8 mouse cellular contexts compared by ENCODE assay signal in genomic region chr6:4746036-4746695, GRCm38 (mm10). TPM values are rescaled to one million over a fixed set of nuclear protein-coding genes. Genes with fewer than 3 reads are reported as not detected.
DNase-seq lines count a peak whose midpoint lies in the region; ATAC-seq and TF ChIP-seq lines count a peak whose summit lies in the region.

No protein-coding gene starts in this region.

- no peak for DNase-seq in layer of hippocampus, adult 2 months (ENCODE audit: low spot score in 2 of 2)
- no peak for DNase-seq in layer of hippocampus, adult 9-10 months (ENCODE audit: low spot score)
- DNase-seq in cerebellum, adult 9-11 months: peak; percentile 39
- DNase-seq in retina, embryonic 14.5 days (ENCODE audit: low spot score): peak; percentile 34
- DNase-seq in frontal cortex, postnatal 14 days (ENCODE audit: low spot score in 2 of 2): no peak
- DNase-seq in thymus, postnatal 10 days (ENCODE audit: low spot score in 2 of 2): no peak

- 52% methylated on average over 22 of the region's 22 CpGs for WGBS in heart, embryonic 14.5 days
- WGBS in liver, embryonic 12.5 days (ENCODE audit: insufficient replicate concordance): 45% methylated on average over 22 of the region's 22 CpGs

- H3K9me3 ChIP-seq in heart, embryonic 14.5 days (ENCODE audit: control insufficient read depth, low read length): peaks cover 19% of the 10 kb centered on the region
- peaks cover 22% of the 10 kb centered on the region; the same call in 1 of the 2 replicates for H3K9me3 ChIP-seq in liver, embryonic 12.5 days (replicated peaks)

- H3K27ac ChIP-seq in layer of hippocampus, adult 2 months: peak overlapping the region; percentile 92
- peak overlapping the region; percentile 61 to 68; a peak in 3 of 4 replicates for H3K27ac ChIP-seq in heart, embryonic 14.5 days (replicated peaks in 1 of 2; ENCODE audit: control insufficient read depth in 1 of 2, insufficient read depth in 1 of 2, low read depth in 2 of 2, low read length in 2 of 2)
- 0 out of 2 replicates have a peak overlapping the region, but pooled peaks have one; percentile 2 for H3K27ac ChIP-seq in liver, embryonic 12.5 days

- no peaks in the 10 kb centered on the region for H3K36me3 ChIP-seq in heart, embryonic 14.5 days (ENCODE audit: control insufficient read depth, insufficient read depth, low read length)
- H3K36me3 ChIP-seq in liver, embryonic 12.5 days: no peaks in the 10 kb centered on the region

- peak overlapping the region; percentile 64 for H3K4me2 ChIP-seq in heart, embryonic 14.5 days (ENCODE audit: low read length)
- peak overlapping the region; percentile 69 for H3K4me2 ChIP-seq in liver, embryonic 12.5 days

- TF ChIP-seq CTCF in layer of hippocampus, adult 2 months (conservative IDR thresholded peaks at IDR 0.05): no peak

- H3K27me3 ChIP-seq in heart, embryonic 14.5 days (ENCODE audit: control insufficient read depth, insufficient read depth, low read length): no peaks in the 10 kb centered on the region
- H3K27me3 ChIP-seq in liver, embryonic 12.5 days (replicated peaks): peaks cover 24% of the 10 kb centered on the region

- no peak for ATAC-seq in heart, embryonic 14.5 days (ENCODE audit: insufficient number of reproducible peaks, insufficient read depth, low FRiP score, low read depth)
- no peak for ATAC-seq in liver, embryonic 12.5 days

- H3K4me1 ChIP-seq in heart, embryonic 14.5 days (ENCODE audit: control insufficient read depth in 2 of 2, insufficient read depth in 2 of 2, low read length in 2 of 2): peaks cover 0 to under 1% of the 10 kb centered on the region in 2 experiments; a peak in 1 of 4 replicates
- H3K4me1 ChIP-seq in liver, embryonic 12.5 days: peaks cover 12% of the 10 kb centered on the region; the same call in 1 of the 2 replicates

- peak overlapping the region; percentile 82 for H3K9ac ChIP-seq in heart, embryonic 14.5 days (ENCODE audit: low read length)
- peak overlapping the region; percentile 52; the same call in 1 of the 2 replicates for H3K9ac ChIP-seq in liver, embryonic 12.5 days

- H3K4me3 ChIP-seq in layer of hippocampus, adult 2 months: peak overlapping the region; percentile 66
- peak overlapping the region; percentile 53 to 81 for H3K4me3 ChIP-seq in heart, embryonic 14.5 days (ENCODE audit: control insufficient read depth in 1 of 2, insufficient read depth in 1 of 2, low read depth in 1 of 2, low read length in 2 of 2)
- peak overlapping the region; percentile 46 for H3K4me3 ChIP-seq in liver, embryonic 12.5 days

RNA-seq across cellular contexts. Expression of gene Sgce, which starts 0.8 kb away (rescaled TPM):
- 10 to 100 TPM; 32.2 to 34.3 TPM for total RNA-seq in layer of hippocampus, adult 2 months (2021)
- 47.5 and 52.7 TPM in 2 replicates for polyA plus RNA-seq in heart, embryonic 14.5 days (2014; fragmentation: Nextera tagmentation; extraction: Ambion mirVana)
- polyA plus RNA-seq in liver, embryonic 12.5 days (2016; fragmentation: Nextera tagmentation; extraction: Ambion mirVana): 17.9 and 18.6 TPM in 2 replicates

RNA-seq across cellular contexts. Expression of gene Peg10, which starts 0.9 kb away (rescaled TPM):
- total RNA-seq in layer of hippocampus, adult 2 months (2021): 1 to 10 TPM; 7.0 to 7.8 TPM
- 2.4 and 2.9 TPM in 2 replicates for polyA plus RNA-seq in heart, embryonic 14.5 days (2014; fragmentation: Nextera tagmentation; extraction: Ambion mirVana)
- 5.2 and 5.7 TPM in 2 replicates for polyA plus RNA-seq in liver, embryonic 12.5 days (2016; fragmentation: Nextera tagmentation; extraction: Ambion mirVana)

Comparison
In these comparisons a context has a peak if more than half of its experiments do, and no peak if none do; other contexts are left out.
1. DNase-seq: peak in cerebellum, adult 9-11 months (single experiment) and retina, embryonic 14.5 days (single experiment); none in layer of hippocampus, adult 2 months (0 of 2), layer of hippocampus, adult 9-10 months (single experiment), frontal cortex, postnatal 14 days (0 of 2) and thymus, postnatal 10 days (0 of 2).
2. H3K27ac ChIP-seq: peak in every context shown above with its lines; median percentile 92 in layer of hippocampus, adult 2 months; 64 in heart, embryonic 14.5 days; 2 in liver, embryonic 12.5 days.
3. Peak in every context shown above with its lines, with median percentiles within 50 percentile points of each other: H3K4me3 ChIP-seq.